Mouse (Mus musculus): ENCODE measurements at regions not wholly inside any gene's neighbourhood (a gene's known extent, or its start where the extent isn't known, plus 50 kb on each side); places are given as distances from the start of the nearest gene placed in this dataset.
"Not testable (repeated sequence)": the region's sequence is repeated elsewhere in the genome, so short reads cannot be mapped to it uniquely, and the experiment has no call there.

DNA sequence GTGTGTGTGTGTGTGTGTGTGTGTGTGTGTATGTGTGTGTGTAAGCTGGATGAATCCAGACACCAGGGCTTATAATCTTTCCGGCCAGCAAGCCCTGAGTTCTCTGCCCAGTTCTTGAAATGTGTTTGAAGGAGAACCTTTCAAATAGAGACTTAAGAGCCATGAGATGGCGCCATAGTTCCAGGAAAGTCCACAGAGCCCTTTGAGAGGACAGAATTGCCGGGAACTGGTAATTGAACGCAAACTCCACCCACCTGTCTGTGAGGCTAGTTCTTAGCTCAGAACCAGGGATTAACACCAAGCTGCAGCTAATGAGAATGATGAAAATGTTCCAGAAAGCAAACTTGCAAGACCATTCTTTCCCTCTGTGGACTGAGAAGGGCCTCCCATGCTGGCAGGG is 72.2 kb downstream of the Trim42 start:
- DNase-seq (ENCODE audit: low spot score): peak; percentile 12

DNA sequence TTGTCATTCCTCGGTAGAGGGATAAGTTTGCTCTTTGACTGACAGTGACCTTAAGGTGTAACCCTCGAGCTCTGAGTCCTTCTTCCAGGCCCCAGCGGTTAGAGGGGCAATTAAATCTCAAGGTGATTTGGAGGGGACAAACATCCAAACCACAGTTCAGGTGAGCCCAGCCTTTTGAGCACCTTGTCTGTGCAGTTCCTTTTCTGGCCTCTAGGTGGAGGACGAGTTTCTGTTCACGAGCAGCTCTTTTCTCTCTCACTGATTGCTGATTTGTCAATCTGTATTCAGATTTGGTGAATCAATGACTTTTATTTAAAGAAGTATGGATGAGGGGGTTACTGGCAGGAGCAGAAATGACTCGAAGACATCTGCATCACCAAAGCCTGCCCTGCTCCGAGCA is 74.0 kb downstream of the Trim42 start:
- DNase-seq (ENCODE audit: low spot score): no peak

DNA sequence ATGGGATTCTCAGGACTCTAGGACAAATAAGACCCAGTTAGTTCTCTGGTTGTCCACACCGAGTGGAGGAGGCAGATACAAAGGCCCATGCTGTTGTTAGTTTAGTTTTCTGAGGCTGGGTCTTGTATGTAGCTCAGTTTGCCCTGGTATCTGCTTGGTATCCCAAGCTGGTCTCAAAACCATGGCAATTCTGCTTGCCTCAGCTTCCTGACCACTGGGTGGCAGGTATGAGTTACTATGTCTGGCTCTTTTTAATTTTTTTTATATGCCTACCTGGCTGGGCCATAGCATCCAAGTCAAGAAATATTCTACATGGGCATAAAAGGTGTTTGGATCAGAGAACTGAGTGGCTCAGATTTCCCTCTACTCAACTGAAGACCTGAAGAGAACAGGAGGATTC is 77.9 kb downstream of the Trim42 start:
- DNase-seq (ENCODE audit: low spot score): no peak

DNA sequence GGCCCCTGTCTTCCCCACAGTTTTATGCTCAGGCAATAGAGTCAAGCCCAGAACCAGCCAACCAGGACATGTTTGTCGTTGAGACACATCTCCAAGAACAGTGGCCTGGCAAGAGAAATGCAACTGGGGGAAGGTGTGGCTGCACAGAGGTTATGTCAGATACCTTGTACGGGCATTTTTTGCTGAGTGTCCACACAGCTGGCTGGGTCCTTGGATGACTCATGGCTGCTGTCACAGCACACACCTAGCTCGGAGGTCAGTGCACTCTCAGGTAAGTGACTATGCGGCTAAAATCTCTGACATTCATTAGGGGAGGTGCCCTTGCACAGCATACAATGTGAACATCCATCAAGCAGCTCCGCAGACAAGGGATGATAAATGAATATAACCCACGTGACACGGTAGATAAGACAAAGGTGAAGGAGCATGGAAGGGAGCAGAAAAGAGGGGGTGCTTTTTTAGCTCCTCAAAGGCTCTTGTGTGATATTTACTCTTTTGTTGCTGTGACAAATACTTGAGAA is 85.4 kb downstream of the Trim42 start:
- no peak for DNase-seq (ENCODE audit: low spot score)

DNA sequence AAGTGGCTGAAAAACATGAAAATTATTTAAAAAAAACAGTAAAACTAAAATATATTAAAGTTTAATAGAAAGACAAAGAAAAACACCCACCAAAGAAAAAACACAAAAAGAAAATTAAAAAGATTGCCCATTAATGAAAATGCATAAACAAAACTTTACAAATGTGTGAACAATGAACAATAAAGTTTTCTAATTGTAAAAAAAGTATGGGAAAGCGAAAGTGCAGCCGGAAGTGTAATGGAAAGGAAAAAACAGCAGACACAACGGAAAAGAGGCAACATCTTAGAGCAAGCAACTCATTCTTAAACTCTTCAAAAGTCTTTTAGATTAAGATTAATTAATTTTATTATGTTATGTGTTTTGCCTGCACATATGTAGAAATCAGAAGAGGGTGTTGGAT is 87.7 kb downstream of the Trim42 start:
- no peak for DNase-seq (ENCODE audit: low spot score)

DNA sequence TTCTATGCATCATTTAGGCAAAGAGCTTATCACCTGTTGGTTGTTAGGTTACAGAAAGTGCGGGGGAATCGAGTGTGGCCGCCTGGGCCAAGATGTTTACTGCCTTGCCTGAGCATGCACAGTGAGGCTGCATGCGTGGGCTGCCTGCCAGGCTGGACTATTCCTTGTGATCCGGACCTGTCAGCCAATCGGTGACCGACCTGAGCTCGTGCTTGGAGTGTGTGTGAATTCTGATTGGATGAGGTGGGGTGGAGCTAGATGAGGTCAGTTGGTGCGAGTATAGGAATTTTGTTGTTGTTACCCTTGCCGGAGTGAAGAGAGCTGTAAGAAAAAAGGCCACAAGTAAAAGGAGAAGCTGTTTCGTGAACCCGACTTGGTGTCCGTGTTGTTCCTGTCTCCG is 94.3 kb downstream of the Trim42 start:
- not testable (repeated sequence) for DNase-seq (ENCODE audit: low spot score)

DNA sequence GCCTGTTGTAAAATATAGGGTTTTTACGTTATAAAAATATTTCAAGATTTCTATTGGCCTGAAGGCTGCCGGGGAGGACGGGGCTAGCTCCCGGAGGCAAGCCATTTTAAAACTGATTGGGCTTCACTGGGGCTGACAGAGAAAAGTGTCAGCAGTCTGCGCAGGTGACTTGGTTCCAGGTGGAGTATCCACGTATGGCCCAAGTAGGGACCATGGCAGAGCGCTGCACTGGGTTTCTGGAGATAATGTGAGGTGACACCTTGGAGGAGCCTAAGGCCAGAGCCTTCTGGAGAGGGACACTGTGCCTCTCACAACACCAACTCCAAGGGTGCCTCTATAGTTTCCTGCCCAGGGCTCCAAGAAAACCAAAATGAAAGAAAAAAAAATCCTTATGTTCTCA is 95.9 kb downstream of the Trim42 start:
- no peak for DNase-seq (ENCODE audit: low spot score)

DNA sequence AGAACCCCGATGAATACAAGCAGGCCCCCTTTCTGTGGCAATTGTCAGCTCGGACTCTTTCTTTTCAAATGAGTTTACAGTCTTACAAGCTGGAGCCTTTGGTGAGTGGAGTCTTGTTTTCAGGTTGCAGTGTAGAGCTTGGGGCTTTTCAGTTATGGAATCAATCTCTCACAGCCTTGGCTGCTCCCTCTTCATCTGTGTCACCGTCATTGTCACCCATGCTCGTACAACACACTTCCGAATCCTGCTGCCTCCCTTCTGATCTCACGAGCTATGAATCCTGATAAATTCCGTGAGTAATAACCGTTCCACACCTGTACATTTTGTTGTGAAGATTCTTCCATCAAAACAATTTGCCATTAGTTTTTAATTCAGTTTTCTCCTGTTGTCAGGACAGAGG is 97.7 kb downstream of the Trim42 start:
- DNase-seq (ENCODE audit: low spot score): no peak

DNA sequence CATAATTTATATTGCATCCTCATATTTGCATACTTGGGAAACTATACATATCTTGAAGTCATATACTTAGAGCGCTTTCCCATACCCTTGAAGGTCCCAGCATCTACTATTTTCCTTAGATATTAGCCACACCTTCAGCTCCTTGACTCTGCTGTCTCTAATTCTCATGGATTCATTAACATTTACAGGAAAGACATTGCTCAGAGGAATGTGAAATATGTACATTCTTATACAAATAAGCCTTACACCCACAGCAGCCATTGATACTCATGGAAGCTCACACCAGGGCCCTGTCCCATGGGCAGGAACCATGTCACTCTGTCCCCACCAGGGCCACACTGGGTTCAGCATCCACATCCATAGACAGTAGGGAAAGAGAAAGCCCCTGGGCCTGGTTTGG is 122.1 kb downstream of the Trim42 start:
- DNase-seq (ENCODE audit: low spot score): no peak

DNA sequence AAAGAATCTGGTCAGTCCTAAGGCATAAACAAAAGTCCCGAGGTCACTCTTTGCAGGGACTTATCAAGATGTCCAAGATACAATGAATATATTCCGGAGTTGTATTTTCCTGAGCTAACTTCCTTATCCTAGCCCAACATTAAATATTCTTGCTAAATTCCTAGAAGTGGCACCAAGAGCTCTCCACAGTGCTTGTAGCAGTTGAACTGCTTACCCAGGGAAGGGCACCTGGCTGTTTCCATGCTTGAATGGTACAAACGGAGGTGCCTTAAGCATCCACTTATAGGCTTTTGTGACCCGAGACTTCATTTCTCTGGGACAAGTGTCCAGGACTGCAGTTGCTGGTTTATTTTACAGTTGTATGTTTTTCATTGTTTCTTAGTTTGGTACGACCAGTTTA is 115.1 kb upstream of the Slc25a36 start:
- DNase-seq (ENCODE audit: low spot score): no peak

DNA sequence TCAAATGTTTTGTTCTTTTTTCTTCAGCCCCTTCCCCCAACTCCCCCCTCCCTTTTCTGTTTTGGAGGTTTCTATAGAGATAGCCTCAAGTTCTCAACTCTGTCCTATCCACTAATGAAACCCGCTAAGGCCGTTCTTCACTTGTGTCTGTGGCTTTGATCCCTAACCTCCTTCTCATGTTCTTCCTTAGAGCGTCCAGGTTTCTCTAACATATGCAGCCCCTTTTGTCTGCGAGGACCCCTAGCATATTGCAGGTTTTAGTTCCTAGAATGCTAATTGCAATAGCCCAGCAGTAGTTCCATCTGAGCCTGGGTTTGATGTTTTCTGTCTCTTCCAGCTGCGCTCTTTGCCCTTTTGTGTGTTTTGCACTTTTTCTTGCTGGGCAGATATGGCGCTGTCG is 113.6 kb upstream of the Slc25a36 start:
- DNase-seq (ENCODE audit: low spot score): no peak

DNA sequence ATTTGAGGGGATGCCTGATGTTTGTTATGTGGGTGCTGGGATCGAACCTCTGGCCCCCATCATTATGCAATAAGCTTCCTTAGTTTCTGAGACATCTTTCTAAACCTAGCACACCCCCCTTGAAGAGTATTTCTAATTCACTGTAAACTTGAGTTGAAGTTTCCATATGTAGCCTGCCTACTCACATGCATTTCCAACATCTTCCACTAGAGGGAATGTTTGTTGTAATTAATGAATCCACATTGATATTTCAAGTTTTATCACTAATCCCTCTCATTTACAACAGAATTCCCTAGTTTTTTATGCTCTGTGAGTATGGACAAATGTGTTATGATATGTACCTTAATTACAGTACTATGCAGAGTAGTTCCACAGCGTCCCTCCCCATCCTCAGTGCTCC is 103.8 kb upstream of the Slc25a36 start:
- DNase-seq (ENCODE audit: low spot score): no peak

DNA sequence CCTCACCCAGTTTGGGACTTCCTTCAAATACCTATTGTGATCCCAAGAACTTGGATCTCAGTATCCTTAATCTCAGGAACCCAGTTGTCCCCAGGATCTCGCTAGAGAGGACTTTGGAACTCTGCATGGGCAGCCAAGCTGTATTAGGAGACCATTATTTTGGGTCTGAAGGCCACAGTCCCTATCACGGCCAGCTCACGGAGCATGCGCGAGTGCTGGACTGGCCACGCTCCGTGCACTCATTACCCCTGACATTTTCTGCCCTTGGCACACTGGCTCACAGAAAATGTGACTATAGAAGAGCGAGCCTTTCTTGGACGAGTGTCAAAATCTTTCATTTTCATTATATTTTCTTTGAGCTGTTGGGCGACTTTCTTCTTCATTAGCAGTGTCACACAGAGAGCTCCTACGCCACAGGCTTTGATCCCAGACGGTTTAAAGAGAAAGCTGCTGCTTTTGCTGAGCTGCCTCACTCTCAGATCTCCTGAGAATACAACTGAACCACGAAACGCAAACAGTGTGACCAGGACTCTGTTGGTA is 79.4 kb upstream of the Slc25a36 start:
- DNase-seq (ENCODE audit: low spot score): no peak

DNA sequence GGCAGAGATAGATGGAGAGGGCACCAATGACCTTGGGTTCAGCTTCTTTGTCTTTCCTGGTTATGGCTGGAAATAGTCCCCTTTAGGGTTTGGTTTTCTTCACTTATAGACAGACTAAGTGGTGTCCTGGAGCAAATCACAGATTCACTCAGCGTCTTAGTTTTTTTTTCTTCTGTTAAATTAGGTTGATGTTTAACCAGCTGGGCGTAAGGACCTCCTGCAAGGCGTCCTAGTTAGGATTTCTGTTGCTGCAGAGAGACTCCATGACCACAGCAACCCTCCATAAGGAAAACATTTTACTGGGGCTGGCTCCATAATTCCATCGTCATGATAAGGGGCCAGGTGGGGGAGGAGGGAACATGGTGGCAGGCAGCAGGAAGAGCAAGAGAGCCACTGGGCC is 78.7 kb upstream of the Slc25a36 start:
- DNase-seq (ENCODE audit: low spot score): no peak

DNA sequence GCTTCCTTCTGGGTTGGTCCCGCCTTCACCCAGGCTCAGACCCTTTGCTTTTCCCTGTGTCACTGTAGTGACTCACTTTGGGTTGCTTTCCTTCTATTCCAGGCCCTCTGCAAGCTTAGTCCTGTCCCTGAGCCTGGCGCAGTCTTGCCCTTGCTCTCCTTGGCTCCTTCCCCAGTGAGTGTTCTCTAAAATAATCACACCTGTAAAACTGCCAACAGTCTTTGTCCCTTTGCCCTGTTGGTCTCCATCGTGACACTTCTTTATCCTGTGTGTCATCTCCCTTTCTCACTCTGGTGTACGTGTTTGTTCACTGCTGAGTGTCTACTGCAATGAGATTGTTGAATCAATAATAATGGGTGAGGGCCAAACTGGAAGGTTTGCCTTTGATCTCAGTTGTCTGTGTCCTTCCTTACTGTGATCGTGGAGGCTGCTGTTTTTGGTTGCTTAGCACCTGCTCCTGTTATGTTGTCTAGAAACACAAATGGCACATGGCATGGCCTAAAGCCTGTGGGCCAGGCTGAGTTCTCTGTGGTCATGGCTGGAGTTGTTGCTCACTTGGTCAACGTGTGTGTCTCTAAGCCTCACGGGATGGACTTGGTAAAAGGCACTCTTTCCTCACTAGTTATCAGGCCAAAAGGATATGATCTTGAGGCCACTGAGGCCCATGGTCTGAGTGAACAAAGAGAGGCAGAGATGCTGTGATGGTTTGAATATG is 77.8 kb upstream of the Slc25a36 start:
- no peak for DNase-seq (ENCODE audit: low spot score)

DNA sequence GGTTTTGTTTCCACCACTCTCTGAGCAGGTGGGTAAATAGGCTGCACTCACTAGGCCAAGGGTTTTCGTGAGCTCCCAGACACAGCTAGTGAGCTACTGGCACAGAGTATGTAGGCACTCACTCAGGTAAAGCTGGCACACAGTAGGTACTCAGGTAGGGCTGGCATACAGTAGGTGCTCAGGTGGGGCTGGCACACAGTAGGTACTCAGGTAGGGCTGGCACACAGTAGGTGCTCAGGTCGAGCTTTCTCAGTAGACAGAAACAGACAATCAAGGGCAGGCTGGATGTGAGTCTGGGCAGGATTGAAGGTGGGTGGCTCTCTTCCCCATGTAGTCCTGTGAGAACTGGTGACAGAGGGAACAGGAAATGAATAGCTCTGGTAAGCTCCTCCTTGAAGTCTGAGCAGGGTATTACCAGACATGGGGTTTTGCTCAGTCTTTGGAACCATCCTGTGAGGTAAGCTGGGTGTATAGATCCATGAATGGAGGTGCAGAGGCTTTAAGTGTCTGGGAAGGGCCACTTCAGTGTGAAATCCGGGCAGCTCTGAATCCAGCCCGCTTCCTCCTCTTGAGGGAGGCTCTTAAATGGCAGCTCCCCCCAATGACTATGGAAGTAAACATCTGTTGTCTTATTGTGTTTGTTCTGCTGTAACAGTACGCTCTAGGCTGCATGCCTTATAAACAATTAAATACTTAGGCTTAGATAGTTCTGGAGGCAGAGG is 62.4 kb upstream of the Slc25a36 start:
- no peak for DNase-seq (ENCODE audit: low spot score)

DNA sequence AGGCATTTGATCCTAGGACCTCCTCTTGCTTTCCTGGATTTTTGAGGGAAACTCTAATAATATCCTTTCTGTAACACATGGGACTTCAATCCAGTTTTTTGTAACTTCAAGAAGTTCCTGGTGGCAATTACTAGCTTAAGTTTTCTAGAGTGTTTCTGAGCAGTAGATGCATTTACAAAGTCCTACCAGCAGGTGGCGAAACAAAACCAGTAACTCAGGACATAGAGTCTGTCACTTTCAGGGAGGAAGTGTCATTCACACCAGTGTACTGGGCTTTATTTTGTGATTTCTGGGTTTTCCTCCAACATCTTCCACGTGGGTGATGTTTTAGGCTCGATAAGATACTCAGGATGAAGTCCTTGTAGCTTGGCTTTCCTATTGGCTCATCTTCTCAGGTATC is 61.1 kb upstream of the Slc25a36 start:
- DNase-seq (ENCODE audit: low spot score): no peak

DNA sequence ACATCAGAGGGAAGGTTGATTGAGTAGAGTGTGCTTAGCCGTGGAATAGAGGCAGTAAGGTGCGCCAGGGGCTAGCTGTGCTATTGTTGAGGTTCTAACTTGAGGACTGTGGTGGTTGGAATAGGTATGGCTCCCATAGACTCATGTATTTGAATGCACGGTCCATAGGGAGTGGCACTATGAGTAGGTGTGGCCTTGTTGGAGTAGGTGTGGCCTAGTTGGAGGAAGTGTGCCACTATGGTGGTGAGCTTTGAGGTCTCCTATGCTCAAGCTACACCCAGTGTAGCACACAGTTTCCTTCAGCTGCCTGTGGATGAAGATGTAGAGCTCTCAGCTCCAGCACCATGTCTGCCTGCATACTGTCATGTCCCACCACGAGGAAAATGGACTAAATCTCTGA is 60.5 kb upstream of the Slc25a36 start:
- no peak for DNase-seq (ENCODE audit: low spot score)

DNA sequence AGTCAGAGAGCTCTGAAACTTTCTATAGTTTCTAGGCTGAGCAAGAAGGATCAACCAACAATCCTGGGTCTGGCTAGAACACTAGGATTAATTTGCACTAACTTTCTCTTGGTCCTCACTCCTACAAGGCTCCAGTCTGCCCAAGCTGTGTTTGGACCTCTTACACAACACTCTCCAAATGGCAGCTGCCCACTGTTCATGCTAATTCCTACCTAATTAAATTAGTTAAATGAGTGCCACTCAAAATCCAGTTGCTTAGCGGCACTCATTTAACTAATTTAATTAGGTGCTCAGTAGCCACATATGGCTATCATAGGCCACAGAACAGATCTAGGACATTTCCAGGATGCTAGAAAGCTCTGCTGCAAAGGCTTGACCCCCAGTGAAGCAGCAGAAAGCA is 59.9 kb upstream of the Slc25a36 start:
- DNase-seq (ENCODE audit: low spot score): no peak

DNA sequence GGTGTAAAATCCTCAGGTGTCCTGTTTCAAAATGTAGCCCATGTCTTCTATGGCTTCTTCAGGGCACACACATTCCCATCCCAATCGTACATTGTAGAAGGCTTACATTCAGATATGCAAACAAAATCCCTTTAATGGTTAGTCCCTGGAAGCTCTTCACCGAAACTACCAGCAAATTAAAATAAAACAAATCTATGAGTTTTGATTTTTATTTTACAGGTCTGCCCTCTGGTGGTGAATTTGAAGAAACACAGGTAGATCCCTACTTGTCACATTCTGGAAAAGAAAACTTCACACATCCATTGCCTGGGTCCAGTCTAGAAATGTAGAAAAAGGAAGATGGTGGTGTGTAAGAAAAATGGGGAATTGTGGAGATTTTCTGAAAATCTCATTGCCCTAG is 51.5 kb upstream of the Slc25a36 start:
- DNase-seq (ENCODE audit: low spot score): no peak

Measured in testis, postnatal 14 days (tissue).